Mouse (Mus musculus) urinary bladder, postnatal 10 days (tissue): Measurements from ENCODE around the gene Tnni3.
A peak's percentile ranks its signal among the peaks of the same experiment; 100 is the strongest.

Experiments
- DNase-seq: peaks from one replicate; pipeline ENCODE4 v3.0.0; 2022; ENCODE audit warnings: low spot score

Tnni3 gene

DNA sequence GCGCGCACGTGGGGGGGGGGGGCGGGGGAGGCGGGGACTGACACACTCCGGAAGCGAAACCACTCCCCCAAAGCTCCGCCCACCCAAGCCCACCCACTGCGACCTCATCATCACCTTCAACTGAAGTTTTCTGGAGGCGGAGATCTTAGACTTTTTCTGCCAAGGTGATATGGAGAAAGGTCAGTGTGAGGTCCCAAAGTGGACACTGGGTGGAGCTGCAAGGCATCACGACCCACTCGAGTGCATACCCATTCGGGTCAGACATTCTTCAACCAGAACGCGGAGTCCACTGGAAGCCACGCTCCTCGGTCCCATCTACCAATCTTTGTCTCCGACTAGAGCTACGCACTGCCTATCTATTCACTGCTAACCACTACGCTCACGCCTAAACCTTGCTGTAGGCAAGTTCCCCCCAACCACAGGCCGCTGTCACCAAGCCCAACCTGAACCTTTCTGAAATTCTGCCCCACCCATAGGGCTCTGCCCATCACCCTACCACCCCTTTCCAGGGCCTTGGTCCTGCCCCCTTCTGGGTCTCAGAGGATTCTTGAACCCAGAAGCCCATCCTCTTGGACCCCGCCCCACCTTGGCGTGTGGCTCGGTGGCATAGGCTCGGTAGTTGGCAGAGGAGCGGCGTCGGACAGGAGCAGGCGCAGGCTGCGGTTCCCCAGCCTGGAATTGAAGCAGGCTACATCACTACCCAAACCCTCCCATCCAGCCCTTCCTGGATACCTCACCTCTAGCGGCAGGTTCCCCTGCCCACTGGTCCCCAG is 2.6 kb downstream of the Tnni3 start:
- DNase-seq = no peak

DNA sequence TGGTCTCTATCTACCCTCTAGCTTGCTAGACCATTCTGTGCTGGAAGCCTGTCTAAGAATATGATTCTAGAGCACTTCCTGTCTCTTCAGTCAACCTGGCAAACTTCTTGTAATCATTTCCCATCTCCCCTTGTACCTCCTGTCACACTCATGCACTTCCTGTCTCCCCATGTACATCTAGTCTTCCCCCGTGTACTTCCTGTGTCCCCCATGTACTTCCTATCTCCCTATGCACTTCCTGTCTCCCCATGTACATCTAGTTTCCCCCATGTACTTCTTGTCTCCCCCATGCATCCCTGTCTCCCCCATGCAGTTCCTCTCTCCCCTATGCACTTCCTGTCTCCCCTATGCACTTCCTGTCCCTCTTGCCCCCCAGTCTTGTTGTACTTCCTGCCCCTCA is 5.5 kb downstream of the Tnni3 start:
- DNase-seq = no peak

DNA sequence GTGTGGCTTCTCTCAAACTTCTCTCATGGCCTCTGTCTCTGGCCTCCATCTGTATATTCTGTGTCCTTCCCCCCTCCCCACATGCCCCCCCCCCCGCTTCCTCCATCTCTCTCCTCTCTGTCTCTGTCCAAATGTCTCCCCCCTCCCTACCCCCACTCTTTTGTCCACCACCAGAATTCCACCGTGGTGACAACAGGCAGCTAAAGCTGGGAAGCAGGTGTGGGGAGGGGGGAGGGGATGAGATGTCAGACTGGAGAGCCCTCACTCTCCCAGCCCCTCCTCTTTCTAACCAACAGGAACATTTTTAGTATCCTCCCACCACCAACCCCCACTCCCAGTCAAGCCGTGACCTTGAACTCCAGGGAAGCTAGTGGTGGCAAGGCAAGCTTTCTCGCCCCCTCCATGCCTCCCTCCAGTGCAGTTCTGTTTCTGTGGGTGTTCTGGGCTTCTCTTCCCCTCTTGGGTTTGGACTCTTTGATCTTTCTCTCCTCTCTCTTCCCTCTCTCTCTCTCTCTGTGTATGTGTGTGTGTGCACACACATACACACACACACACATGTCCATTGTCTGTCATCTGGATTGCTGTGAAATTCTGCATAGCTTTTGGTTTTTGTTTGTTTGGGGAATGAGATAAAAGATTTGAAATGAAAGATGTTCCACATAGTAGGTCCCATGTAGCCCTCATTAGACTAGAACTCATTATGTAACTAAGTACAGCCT is 7.5 kb downstream of the Tnni3 start, which contains the start of gene Tnnt1:
Gene Tnnt1, minus strand, starts transcription at position 51 of the 719 bp plus-strand sequence.
- DNase-seq = no peak

DNA sequence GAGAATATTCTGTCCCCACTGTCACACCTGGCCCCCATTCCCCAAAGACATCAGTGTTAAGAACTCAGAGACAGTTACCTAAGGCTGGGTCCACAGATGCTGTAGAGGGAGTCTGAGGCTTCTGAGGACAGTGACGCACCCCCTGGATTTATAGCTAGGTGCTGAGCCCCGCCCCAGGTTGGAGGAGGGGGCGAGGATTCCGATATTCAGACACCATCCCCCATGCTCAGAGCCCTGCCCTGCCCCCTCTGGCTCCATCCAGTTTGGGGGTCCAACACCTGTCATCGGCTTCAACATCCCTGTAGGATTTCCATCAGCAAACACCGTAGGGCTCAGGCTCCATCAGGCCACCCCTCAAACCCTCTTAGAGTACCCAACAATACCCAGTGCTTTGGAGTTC is 8.2 kb downstream of the Tnni3 start:
- DNase-seq = no peak

DNA sequence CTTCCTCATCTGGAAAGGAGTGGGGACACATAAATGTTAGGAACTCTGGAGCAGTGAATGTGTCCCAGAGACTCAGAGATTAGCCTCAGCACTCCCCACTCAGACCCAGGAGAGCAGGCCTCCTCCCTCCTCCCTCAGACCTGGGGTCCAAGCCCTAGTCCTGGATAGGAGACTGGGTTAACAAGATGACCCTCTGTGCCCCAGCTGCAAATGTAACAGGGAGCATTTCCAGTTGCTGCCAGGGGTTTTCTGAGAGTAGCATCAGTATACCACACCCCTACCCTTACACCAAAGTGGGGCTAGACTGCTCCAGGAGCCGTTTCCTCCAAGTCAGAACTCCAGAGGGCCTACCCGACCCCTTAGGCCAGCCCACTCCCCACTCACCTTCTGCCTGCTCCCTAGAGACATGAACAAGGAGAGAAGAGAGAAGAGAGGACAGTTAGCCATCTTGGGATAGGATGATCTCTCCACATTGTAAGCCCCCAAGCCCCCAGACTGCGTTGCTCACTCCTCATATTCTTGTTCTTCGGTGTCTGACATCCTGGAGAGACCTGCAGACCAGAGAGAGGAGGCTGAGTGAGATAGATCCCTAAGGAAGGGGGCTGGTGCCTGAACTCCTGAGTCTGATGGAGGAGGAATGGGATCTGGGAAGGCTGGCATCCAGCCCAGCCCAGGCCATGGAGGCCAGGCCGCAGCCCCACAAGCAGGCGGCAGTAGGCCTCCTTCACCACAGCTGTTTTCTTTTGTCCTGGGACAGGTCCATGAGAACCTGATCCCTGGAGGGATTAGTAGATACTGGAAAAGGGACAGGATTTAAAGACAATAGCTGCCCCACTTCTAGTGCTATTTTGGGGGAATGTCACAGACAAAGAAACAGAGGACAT is 10.0 kb downstream of the Tnni3 start:
- DNase-seq = no peak

DNA sequence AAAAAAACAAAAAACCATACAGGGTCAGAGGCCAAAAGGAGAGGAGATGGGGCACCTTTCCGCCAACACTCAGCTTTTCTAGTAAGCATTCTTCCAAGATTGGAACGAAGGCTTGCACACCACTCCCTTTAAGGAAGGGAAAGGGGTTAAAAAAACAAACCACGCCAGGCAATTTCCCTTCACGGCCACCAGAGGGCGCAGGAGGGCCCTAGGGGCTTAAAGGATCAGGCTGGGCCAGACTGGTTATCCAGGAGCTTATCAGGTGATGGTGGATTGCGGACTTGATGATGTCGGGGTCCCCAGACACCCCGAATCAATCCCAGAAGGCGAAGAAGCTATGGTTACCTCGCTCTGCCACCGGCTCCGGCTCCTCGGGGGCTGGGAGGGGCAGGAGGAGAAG is 10.8 kb downstream of the Tnni3 start:
- DNase-seq = no peak

DNA sequence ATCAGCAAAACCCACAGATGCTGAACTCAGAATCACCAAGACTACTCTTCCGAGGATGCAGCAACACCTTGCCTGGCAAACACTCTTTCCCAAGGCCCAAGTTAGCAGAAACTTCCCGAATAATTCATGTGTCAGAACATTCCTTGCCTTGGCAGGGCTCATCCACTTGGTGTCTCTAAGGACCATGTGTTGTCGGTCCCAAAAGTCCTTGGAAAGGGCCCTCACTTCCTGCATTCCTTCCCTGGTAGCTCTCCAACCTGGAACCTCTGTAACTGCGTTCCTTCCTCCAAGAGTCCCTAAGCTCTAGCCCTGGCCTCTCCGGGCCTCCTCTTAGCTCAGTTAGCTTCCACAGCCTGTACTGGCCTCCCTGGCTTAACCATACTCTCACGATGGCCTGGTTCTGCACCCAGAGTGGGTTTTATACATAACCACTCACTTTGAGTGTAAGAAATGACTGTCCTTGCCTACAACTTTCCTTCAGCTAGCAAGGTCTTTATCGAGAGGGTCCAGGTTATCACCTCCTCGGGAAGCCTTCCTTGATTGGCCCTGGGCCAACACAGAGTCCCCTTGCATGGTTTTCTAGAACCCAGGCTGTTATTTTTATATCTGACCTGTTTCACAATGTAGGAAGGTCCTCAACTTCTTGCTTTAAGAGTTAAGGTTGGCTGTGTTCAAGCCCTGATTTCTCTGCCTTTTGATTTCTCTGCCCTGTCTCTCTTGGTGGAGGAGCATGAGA is 12.4 kb downstream of the Tnni3 start:
- DNase-seq = no peak

DNA sequence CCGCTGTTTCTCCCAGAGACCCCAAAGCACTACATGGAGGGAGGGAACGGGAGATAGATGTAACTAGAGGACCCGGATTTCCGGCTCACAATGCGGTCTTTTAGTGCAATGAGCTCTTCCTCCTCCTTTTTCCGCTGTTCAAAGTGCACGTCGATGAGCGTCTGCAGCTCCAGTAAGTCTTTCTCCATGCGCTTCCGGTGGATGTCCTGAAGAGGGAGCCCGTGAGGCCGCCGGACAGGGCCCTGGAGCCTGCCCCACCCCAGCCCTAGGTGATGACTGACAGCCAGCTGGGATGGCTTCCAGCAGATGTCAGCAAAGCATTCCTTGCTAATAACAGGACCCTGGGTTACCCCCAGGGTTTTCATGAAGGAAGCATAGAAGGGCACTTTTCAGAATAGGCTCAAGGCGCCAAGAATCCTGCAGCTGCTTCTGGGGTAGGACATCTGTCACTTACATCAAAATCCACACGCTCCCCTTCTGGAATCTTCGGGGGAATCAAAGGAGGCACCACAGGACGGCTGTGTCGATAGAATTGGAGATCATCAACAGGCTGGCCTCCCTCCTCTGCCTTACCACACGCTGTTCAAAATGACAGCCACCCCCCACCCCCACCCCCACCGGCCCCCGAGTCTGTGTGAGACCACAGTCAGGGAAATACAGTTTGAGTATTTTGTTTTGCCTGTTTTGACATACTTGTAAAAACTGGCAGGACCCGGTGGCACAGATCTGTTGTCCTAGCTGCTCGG is 14.0 kb downstream of the Tnni3 start:
- no peak for DNase-seq

DNA sequence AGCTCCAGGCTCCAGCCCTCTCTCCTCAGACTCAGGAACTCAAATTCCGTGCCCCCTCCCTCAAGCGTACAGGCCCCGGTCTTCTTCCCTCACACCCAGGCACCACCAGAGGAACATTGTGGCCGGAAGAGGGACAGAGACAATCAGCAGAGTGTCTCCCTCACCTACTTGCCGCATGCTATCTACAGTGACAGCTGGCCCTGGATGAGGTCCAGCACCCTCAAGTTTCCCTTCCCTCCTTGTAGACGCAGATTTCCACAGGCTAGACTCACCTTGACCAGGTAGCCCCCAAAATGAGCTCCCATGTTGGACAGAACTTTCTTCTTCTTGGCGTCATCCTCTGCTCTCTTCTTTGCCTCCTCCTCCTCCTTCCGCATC is 15.3 kb downstream of the Tnni3 start:
- DNase-seq = no peak

DNA sequence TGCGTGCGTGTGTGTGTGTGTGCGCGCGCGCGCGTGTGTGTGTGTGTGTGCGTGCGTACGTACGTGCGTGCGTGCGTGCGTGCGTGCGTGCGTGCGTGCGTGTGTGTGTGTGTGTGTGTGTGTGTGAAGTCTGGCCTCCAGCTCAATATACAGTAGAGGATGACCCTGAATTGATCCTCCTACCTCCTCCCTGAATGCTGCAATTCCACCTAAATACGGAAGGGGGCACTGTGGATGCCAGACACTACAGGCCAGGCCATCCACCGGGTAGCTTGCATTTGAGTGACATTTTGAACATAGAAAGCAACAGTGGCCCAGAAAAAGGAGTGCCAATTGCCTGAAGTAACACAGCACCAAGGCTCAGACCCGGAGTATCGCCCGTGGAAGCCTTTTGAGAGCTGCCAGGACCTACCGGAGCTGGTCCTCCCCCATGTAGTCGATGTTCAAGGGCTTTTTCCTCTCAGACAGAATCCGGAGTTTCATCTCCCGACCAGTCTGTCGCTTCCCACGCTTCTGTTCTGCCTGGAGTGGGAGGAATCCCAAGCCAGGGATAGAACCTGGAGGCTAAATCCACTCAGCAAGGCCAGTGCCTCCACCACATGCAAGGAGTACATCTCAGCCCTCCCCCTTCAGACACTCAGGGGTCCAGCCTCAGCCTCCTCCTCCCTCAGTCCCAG is 15.8 kb downstream of the Tnni3 start:
- DNase-seq = no peak

DNA sequence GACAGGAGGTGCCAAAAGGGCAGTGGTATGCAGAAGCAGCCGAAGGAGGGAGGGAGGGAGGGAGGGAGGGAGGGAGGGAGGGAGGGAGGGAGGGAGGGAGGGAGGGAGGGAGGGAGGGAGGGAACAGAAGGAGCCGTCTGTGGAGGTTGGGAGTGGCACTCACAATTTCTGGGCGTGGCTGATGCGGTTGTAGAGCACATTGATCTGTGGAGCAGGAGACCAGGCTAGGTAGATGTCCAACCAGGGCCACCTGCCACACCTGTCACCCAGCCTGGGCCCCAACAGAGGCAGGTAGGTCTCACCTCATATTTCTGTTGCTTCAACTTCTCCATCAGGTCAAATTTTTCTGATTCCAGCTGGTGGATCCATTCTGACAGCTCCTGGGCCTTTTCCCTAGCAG is 16.8 kb downstream of the Tnni3 start:
- DNase-seq = no peak

DNA sequence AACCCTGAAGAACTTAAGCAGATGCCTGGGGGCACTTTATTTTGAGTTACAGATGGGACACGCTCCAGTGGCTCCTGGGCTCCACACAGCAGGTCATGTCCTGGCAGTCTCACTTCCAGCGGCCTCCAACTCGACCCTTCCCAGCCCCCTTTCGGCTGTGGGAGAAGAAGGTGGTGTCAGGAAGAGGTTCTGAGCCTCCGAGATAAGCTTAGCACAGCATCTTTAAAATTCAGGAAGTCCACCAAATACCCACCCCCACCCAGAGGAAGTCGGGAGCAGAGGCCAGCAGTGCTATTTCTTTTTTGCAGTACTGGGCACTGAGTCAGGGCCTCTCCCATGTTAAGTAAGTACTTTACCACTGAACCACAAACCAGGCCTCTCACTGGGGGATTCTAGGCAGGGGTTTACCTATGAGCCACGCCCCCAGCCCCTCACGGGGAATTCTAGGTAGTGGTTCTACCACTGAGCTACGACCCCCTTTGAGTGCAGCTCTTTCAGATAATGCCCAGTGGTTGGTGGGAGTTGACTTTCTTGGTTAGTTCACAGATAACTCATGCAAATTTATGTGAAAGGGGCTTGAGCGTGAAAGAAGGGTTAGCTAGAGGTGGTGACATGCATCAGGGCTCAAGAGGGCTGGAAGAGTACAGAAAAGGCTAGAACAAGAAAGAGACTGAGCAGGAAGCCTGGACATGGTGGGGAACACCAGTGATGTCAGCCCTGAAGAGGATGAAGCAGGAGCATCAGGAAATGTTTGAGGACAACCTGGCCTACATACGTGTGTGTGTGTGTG is 19.2 kb downstream of the Tnni3 start:
- DNase-seq = no peak

DNA sequence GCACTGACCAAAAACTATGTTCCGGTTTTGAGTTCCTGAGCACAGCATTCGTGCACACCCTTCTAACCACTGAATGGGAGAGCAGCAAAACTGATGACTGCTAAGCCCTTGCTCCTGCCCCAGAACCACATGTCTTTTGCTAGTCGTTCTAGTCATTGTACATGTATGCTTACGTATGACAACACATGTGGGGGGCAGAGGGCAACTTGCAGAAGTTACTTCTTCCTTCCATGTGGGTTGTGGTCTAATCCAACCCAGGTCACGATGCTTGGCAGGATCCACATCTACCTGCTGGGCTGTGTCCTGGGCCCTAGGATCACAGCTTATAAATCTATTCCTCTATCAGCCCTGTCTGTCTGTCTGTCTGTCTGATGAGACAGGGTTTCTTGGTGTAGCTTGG is 20.2 kb downstream of the Tnni3 start:
- DNase-seq = no peak

DNA sequence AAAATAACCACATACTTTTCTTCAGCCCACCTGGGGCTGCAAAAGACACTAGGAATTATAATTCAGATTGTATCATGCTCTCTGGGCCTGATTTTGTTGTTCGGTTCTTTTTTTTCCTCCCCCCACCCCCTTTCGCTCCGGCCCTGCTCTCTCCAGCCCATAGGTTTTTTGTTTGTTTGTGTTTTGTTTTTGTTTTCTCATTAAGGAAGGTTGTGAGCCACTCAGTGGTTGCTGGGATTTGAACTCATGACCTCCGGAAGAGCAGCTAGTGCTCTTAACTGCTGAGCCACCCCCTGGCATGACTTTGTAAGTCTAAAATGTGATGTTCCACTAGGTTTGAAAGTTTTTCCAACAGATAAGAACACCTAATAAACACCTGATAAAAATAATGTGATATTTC is 20.9 kb downstream of the Tnni3 start:
- no peak for DNase-seq

DNA sequence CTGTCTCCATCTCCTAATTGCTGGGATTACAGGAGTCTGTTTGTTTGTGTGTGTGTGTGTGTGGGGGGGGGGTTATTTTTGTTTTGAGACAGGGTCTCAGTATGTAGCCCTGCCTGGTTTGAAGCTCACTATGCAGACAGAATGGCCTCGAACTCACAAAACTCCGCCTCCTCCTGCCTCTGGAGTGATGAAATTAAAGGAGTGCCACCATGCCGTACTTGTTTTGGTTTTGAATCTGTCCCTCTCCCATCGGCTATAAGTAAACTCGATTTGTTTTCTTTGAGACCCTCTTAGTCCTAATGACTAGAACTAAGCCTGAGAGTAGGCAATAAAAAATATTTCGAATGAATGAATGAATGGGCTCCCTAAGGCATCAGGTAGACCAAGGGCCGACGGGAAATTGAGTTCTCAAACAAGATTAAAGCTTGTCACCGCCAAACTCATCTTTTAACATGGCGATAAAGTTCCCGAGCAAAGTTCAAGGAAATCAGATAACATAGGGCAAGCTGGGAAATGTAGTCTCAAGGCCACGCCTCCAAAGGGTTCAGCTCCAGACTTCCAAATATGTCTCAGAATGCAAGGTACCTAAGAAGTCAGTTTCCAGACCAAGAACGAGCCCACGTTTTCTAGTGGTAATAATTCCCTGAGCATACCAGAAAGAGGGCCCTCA is 21.5 kb downstream of the Tnni3 start:
- no peak for DNase-seq

DNA sequence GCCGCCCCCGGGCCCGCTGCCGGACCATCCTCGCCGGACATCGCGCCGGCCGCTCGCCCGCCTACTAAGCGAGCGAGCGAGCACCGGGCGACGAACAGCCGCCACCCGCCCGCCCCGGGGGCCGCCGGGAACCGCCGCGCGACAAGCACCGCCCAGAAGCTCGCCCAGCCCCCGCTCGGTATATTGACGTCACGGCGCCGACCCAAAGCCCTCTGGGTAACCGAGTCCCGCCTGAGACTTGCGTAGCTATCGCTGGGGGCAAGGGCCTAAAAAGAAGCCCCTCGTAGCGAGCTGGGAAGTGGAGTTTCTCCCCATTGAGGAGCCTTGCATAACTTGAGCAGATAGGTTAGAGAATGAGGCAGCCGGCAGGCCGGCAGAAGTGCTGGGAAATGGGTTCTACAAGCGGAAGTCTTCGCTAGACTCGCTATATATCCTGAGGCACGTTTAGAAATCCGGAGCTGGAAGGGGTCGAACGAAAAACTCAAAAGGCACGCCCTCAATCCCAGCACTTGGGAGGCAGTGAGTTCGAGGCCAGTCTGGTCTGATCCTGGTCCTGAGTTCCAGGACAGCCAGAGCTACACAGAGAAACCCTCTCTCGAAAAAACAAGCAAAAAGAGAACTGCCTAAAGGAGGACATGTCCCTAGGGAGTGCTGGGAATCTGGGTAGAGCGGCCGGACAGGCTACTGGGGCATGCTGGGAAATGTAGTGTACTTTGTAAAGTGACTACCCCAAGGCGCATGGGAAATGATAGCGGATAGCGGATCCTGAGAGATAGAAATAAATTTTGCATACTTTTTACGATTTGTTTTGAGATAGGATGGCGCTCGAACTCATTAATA is 22.3 kb downstream of the Tnni3 start, which contains the start of gene Ppp1r12c:
Gene Ppp1r12c, minus strand, starts transcription at position 123 of the 840 bp plus-strand sequence.
- DNase-seq = peak; percentile 90

DNA sequence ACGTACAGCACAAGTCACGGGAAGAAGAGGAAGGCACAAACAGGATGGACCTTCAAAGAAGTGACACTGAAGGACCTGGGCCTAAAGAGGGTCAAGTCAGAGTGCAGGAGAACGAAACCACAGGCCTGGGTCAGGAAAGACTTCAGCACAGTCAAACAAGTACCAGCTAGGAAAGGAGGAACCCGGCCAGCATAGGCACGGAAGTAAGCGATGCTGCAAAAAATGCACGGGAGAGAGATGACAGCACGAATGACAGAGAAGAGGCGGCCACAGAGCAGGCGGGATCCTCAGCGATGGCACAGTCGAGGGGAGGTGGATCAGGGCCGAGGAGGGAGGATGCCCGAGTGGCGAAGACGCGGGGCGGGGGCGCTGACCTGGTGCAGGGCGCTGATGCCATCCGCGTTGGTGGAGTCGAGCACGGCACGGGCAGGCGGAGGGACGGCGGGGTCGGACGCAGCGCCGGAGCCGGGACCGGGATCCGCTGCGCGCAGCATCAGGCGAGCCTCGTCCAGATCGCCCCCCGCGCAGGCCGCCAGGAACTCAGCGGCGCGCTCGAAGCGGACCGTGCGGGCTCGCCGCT is 23.0 kb downstream of the Tnni3 start:
- DNase-seq = no peak

DNA sequence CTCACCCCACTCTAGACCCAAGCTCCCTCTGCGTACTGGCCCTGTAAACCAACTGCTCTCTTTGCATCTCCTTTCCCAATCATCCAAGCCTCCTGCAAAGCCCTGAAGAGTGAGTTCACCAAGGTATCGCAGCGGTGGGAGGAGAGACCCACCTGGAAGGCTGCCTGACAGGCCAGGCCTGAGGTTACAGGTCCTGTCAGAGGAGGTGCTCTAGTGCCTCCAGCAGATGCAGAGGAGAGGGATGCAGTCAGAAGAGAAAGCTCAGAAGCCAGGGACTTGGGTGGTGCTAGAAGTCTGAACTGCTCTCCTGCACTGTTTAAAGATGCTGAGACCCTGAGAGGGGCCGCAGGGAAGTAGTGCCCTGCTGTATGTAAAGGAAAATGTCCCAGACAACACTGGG is 25.0 kb downstream of the Tnni3 start:
- DNase-seq = no peak
